Mouse (Mus musculus): ENCODE measurements around the gene Cel.
"Not testable (repeated sequence)": the region's sequence is repeated elsewhere in the genome, so short reads cannot be mapped to it uniquely, and the experiment has no call there.

Cel gene

GRCm38 (mm10) chr2:28517206-28517909 lies 45.8 kb downstream of the Cel start:
- peak; percentile 85 for DNase-seq

GRCm38 (mm10) chr2:28514489-28514888 lies 48.7 kb downstream of the Cel start:
- DNase-seq: peak; percentile 87

- DNase-seq: peak; percentile 44
These were observed 49.5 kb downstream of the Cel start for GRCm38 (mm10) chr2:28513431-28514370.

GRCm38 (mm10) chr2:28512798-28513401 lies 50.3 kb downstream of the Cel start, which contains the start of gene Ralgds:
Ralgds (plus strand) TSS chr2:28513125.
- DNase-seq: peak; percentile 88

GRCm38 (mm10) chr2:28511600-28511999 lies 51.6 kb downstream of the Cel start:
- not testable (repeated sequence) for DNase-seq

GRCm38 (mm10) chr2:28506291-28506690 lies 56.9 kb downstream of the Cel start:
- no peak for DNase-seq

GRCm38 (mm10) chr2:28505795-28506194 lies 57.4 kb downstream of the Cel start, which contains the start of gene Gm10134:
Gm10134 (plus strand) TSS chr2:28506095.
- no peak for DNase-seq

All from kidney, postnatal 14 days (tissue).